Mouse (Mus musculus): ENCODE data around the gene Nedd9. TPM values are rescaled to one million over a fixed set of nuclear protein-coding genes. Genes with fewer than 3 reads are reported as not detected.

Gene Nedd9
- total RNA-seq, 1 experiment = 4.4 TPM

DNA sequence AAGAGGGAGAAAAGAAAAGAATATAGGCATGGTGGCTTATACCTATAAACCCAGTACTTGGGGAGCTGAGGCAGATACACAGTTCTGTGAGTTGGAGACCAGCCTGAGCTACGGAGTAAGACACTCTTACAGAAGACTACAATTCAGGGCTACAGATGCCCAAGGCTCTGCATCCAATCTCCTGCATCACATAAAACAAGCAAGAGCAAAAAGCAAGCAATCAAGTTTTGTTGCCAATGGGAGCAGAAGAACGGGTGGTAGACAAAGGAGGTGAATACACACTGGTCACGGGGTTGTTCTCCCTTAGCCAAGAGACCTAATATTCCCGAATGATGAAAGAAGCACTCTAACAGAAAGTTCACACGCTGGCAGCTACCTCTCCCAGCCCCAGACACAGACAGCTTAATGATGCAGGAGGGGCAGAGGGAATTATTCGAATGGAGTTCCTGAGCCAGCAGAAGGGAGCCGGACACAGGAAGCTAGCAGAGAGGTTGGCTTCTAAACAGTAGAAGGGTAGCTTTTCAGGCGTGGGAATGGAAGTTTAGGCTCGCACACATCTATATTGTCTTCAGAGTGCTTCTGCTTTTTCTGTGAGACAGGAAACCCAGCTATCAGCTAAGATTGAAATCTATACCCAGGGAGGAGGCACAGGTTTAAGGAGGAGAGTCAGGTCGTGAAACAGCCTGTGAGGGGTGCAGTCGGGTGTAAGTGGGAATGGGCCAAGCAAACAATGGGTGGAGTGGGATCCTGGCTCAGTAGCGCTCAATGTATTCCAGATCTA is 15.2 kb upstream of the Nedd9 start:
- in situ Hi-C loops (cut with MboI; ENCODE audit: low sequenced_read_pairs in 2 of 2, unreplicated experiment in 2 of 2) = no loop called here

DNA sequence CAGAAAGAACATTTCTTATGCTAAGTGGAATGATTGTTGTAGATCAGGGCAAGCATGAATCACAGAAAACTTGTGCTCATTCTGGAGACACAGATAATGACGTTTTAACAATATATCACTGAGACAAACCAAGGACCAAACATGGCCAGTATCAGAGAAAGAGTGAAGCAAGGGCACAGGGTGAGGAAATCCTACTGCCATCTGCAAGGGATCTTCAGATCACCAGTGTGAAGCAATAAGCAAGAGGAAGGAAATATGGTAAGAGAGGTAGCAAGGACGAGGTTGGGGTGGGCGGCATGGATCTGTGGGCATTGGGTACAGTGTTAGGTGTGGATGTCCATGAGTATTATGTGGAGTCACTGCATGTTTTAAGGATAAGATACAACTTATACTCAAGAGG is 13.6 kb upstream of the Nedd9 start:
- in situ Hi-C loops (cut with MboI; ENCODE audit: low sequenced_read_pairs in 2 of 2, unreplicated experiment in 2 of 2) = no loop called here
- no peaks in the 10 kb centered on the region for H3K4me1 ChIP-seq (ENCODE audit: control insufficient read depth in 2 of 2, insufficient read depth in 2 of 2, low read length in 2 of 2, poor library complexity in 1 of 2)
- no peak overlapping the region for H3K27ac ChIP-seq (ENCODE audit: insufficient read depth, low read depth, low read length, poor library complexity, severe bottlenecking)
- no peaks in the 10 kb centered on the region for H3K36me3 ChIP-seq (ENCODE audit: control insufficient read depth, insufficient read depth, low read length, poor library complexity, severe bottlenecking)
- H3K9me3 ChIP-seq (ENCODE audit: control insufficient read depth, insufficient read depth, low read depth, low read length) = no peaks in the 10 kb centered on the region
- no peak for DNase-seq (ENCODE audit: low read depth, low spot score)
- H3K9ac ChIP-seq (ENCODE audit: insufficient read depth, low read depth, low read length, poor library complexity, severe bottlenecking) = no peak overlapping the region
- H3K4me3 ChIP-seq (ENCODE audit: insufficient read depth in 1 of 2, low read depth in 1 of 2, low read length in 2 of 2, poor library complexity in 1 of 2, severe bottlenecking in 1 of 2) = no peak overlapping the region
- TF ChIP-seq ZC3H11A (IDR thresholded peaks at IDR 0.05; ENCODE audit: borderline replicate concordance, low read depth, low read length) (no peak), MAFK (IDR thresholded peaks at IDR 0.05; ENCODE audit: insufficient read depth, low read depth, low read length) (no peak), CHD2 (IDR thresholded peaks at IDR 0.05; ENCODE audit: low read depth, low read length) (no peak)

More for the DNA sequence above, 15.2 kb upstream of the Nedd9 start:
- H3K36me3 ChIP-seq (ENCODE audit: control insufficient read depth, insufficient read depth, low read length, poor library complexity, severe bottlenecking) = no peaks in the 10 kb centered on the region
- no peaks in the 10 kb centered on the region for H3K4me1 ChIP-seq (ENCODE audit: control insufficient read depth in 2 of 2, insufficient read depth in 2 of 2, low read length in 2 of 2, poor library complexity in 1 of 2)
- no peak overlapping the region for H3K4me3 ChIP-seq (ENCODE audit: insufficient read depth in 1 of 2, low read depth in 1 of 2, low read length in 2 of 2, poor library complexity in 1 of 2, severe bottlenecking in 1 of 2)
- no peaks in the 10 kb centered on the region for H3K9me3 ChIP-seq (ENCODE audit: control insufficient read depth, insufficient read depth, low read depth, low read length)
- no peak overlapping the region for H3K27ac ChIP-seq (ENCODE audit: insufficient read depth, low read depth, low read length, poor library complexity, severe bottlenecking)
- H3K9ac ChIP-seq (ENCODE audit: insufficient read depth, low read depth, low read length, poor library complexity, severe bottlenecking) = no peak overlapping the region
- no peak for DNase-seq (ENCODE audit: low read depth, low spot score)
- no peak for TF ChIP-seq HCFC1 (IDR thresholded peaks at IDR 0.05; ENCODE audit: borderline replicate concordance, insufficient read depth, low read length)

DNA sequence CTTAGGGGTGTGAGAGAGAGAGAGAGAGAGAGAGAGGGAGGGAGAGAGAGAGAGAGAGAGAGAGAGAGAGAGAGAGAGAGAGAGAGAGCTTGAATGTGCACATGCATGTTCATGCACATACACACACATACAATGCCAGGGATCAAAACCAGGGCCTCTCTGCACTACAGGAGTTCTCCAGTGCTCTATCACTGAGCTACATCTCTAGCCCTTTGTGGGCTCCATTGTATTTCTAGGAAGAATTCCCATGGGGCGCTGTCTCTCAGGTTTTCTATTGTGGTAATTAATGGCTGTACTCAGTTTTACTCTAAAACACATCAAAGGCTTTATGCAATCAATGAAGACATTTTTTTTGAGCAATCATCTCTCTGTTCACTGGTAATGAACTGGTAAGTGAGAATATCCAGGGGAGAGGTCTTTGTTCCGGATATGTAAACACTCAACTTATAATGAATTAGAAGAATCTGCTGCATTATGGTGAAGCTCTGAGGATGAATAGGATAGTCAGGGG is 11.5 kb upstream of the Nedd9 start:
- in situ Hi-C loops (cut with MboI; ENCODE audit: low sequenced_read_pairs in 2 of 2, unreplicated experiment in 2 of 2) = no loop called here
- no peak overlapping the region for H3K4me3 ChIP-seq (ENCODE audit: insufficient read depth in 1 of 2, low read depth in 1 of 2, low read length in 2 of 2, poor library complexity in 1 of 2, severe bottlenecking in 1 of 2)
- H3K36me3 ChIP-seq (ENCODE audit: control insufficient read depth, insufficient read depth, low read length, poor library complexity, severe bottlenecking) = no peaks in the 10 kb centered on the region
- no peaks in the 10 kb centered on the region for H3K4me1 ChIP-seq (ENCODE audit: control insufficient read depth in 2 of 2, insufficient read depth in 2 of 2, low read length in 2 of 2, poor library complexity in 1 of 2)
- H3K9me3 ChIP-seq (ENCODE audit: control insufficient read depth, insufficient read depth, low read depth, low read length) = no peaks in the 10 kb centered on the region
- H3K27ac ChIP-seq (ENCODE audit: insufficient read depth, low read depth, low read length, poor library complexity, severe bottlenecking) = no peak overlapping the region
- no peak overlapping the region for H3K9ac ChIP-seq (ENCODE audit: insufficient read depth, low read depth, low read length, poor library complexity, severe bottlenecking)
- no peak for TF ChIP-seq MAFK (IDR thresholded peaks at IDR 0.05; ENCODE audit: insufficient read depth, low read depth, low read length)
- TF ChIP-seq ZNF384 (IDR thresholded peaks at IDR 0.05; ENCODE audit: low read depth, low read length) = peak; percentile 44; the same call in 1 of the 2 replicates
- TF ChIP-seq ZC3H11A (IDR thresholded peaks at IDR 0.05; ENCODE audit: borderline replicate concordance, low read depth, low read length) = no peak
- TF ChIP-seq CHD2 (IDR thresholded peaks at IDR 0.05; ENCODE audit: low read depth, low read length) = no peak
- no peak for TF ChIP-seq HCFC1 (IDR thresholded peaks at IDR 0.05; ENCODE audit: borderline replicate concordance, insufficient read depth, low read length)
- DNase-seq (ENCODE audit: low read depth, low spot score) = no peak

DNA sequence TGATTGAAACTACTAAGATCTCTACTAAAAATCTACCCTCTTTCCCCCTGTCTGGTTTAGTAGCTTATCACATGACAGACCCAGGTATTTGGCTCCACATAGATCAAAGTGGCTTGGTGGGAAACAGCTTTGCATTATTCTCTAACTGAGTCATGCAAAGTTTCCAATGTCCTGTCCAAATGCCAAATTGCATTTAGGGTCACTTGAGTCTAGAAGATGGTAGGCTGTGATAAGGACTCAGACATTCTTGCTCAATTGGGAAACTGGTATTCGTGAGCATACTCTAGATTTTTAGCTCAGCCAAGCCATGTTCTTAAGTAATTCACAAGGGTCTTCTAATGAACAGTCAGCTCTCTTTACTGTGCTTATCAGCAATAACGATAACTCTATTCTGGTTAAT is 7.5 kb upstream of the Nedd9 start:
- no peaks in the 10 kb centered on the region for H3K36me3 ChIP-seq (ENCODE audit: control insufficient read depth, insufficient read depth, low read length, poor library complexity, severe bottlenecking)
- H3K4me3 ChIP-seq (ENCODE audit: insufficient read depth in 1 of 2, low read depth in 1 of 2, low read length in 2 of 2, poor library complexity in 1 of 2, severe bottlenecking in 1 of 2) = no peak overlapping the region
- H3K4me1 ChIP-seq (ENCODE audit: control insufficient read depth in 2 of 2, insufficient read depth in 2 of 2, low read length in 2 of 2, poor library complexity in 1 of 2) = no peaks in the 10 kb centered on the region
- H3K9ac ChIP-seq (ENCODE audit: insufficient read depth, low read depth, low read length, poor library complexity, severe bottlenecking) = no peak overlapping the region
- in situ Hi-C loops (cut with MboI; ENCODE audit: low sequenced_read_pairs in 2 of 2, unreplicated experiment in 2 of 2) = no loop called here
- DNase-seq (ENCODE audit: low read depth, low spot score) = no peak
- no peak for TF ChIP-seq CHD2 (IDR thresholded peaks at IDR 0.05; ENCODE audit: low read depth, low read length)
- no peak for TF ChIP-seq HCFC1 (IDR thresholded peaks at IDR 0.05; ENCODE audit: borderline replicate concordance, insufficient read depth, low read length)
- TF ChIP-seq ZNF384 (IDR thresholded peaks at IDR 0.05; ENCODE audit: low read depth, low read length) = no peak
- no peak for TF ChIP-seq ZC3H11A (IDR thresholded peaks at IDR 0.05; ENCODE audit: borderline replicate concordance, low read depth, low read length)
- TF ChIP-seq MAFK (IDR thresholded peaks at IDR 0.05; ENCODE audit: insufficient read depth, low read depth, low read length) = no peak
- no peaks in the 10 kb centered on the region for H3K9me3 ChIP-seq (ENCODE audit: control insufficient read depth, insufficient read depth, low read depth, low read length)
- no peak overlapping the region for H3K27ac ChIP-seq (ENCODE audit: insufficient read depth, low read depth, low read length, poor library complexity, severe bottlenecking)

Data from ES-E14 (cell line).